Comparison of ENCODE assay signal across 23 mouse cellular contexts in the genomic region with DNA sequence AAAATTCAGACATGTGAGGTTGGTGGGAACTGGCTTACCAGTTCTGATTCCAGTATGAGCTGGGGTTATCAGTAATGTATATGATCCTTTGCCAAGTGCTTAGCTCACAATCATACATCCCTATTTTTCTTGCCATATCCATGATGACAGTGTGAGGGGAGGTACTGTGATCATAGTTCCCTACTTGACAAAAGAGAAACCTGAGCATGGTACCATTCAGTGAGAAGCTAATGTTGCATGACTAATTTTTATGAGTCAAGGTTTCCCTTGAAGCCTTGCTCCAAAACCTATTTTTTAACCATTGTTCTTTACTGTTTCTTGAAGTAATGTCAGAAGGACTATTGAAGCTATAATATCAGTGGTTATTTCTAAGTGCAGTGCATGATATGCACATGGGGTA.
DNase-seq lines count a peak whose midpoint lies in the region; ATAC-seq and TF ChIP-seq lines count a peak whose summit lies in the region.
"Had no signal": no experiment of that assay in that cellular context is flagged by ENCODE, and none has a peak within 500 bp of the region (broad histone marks: within the 10 kb centered on the region; RNA-seq: fewer than 3 reads in every experiment).

No protein-coding gene starts in this region.

- TF ChIP-seq CTCF in kidney, postnatal 0 days (IDR thresholded peaks at IDR 0.05; ENCODE audit: low read depth), result no peak
- TF ChIP-seq CTCF in Patski (IDR thresholded peaks at IDR 0.05), result no peak
- TF ChIP-seq CTCF in thymus, adult 2 months (IDR thresholded peaks at IDR 0.05; ENCODE audit: borderline replicate concordance, control insufficient read depth, extremely low read depth, insufficient read depth, low read length, poor library complexity), result no peak

- H3K36me3 ChIP-seq in hindbrain, embryonic 11.5 days (ENCODE audit: control insufficient read depth, insufficient read depth, low read length), result no peaks in the 10 kb centered on the region
- no peaks in the 10 kb centered on the region for H3K36me3 ChIP-seq in hindbrain, embryonic 14.5 days (replicated peaks; ENCODE audit: control insufficient read depth, insufficient read depth)
- H3K36me3 ChIP-seq in kidney, postnatal 0 days (ENCODE audit: insufficient read depth, low read length), result no peaks in the 10 kb centered on the region
- H3K36me3 ChIP-seq in thymus, adult 2 months (ENCODE audit: control insufficient read depth, insufficient read depth, low read length), result no peaks in the 10 kb centered on the region
- H3K36me3 ChIP-seq: embryonic facial prominence, embryonic 15.5 days; forebrain, embryonic 10.5 days; heart, embryonic 10.5 days; hindbrain, embryonic 15.5 days had no signal

- no peaks in the 10 kb centered on the region for H3K27me3 ChIP-seq in hindbrain, embryonic 11.5 days (ENCODE audit: control insufficient read depth, insufficient read depth, low read length)
- H3K27me3 ChIP-seq in hindbrain, embryonic 14.5 days (ENCODE audit: control insufficient read depth, insufficient read depth, low read length), result no peaks in the 10 kb centered on the region
- no peaks in the 10 kb centered on the region for H3K27me3 ChIP-seq in kidney, postnatal 0 days (ENCODE audit: insufficient read depth, low read length)
- no peaks in the 10 kb centered on the region for H3K27me3 ChIP-seq in Patski
- no peaks in the 10 kb centered on the region for H3K27me3 ChIP-seq in thymus, adult 2 months (ENCODE audit: control insufficient read depth, insufficient read depth, low read length)
- H3K27me3 ChIP-seq: embryonic facial prominence, embryonic 15.5 days; hindbrain, embryonic 15.5 days had no signal

- H3K4me3 ChIP-seq in hindbrain, embryonic 11.5 days (ENCODE audit: low read depth, low read length), result no peak overlapping the region
- H3K4me3 ChIP-seq in hindbrain, embryonic 14.5 days (replicated peaks; ENCODE audit: low read length), result no peak overlapping the region
- no peak overlapping the region for H3K4me3 ChIP-seq in kidney, postnatal 0 days (replicated peaks; ENCODE audit: low read depth, low read length)
- no peak overlapping the region for H3K4me3 ChIP-seq in thymus, adult 2 months (ENCODE audit: control insufficient read depth, insufficient read depth, low read length)
- H3K4me3 ChIP-seq: embryonic facial prominence, embryonic 15.5 days; erythroblast, embryonic 14.5 days; forebrain, embryonic 10.5 days; gastrocnemius, adult 2 months; heart, embryonic 10.5 days; hindbrain, embryonic 15.5 days had no signal

- peak; percentile 51; the same call in 1 of the 2 replicates for ATAC-seq in hindbrain, embryonic 11.5 days (ENCODE audit: low FRiP score)
- ATAC-seq in hindbrain, embryonic 14.5 days (ENCODE audit: low FRiP score), result no peak
- ATAC-seq in kidney, postnatal 0 days (replicated peaks; ENCODE audit: low FRiP score, low read depth), result no peak
- ATAC-seq in Patski, result peak; percentile 88
- ATAC-seq: forebrain, embryonic 14.5 days had no signal

- POLR2A ChIA-PET in Patski (lab: Charles Lee), result no interaction called here

- H3K4me1 ChIP-seq in hindbrain, embryonic 11.5 days (replicated peaks; ENCODE audit: control insufficient read depth, insufficient read depth, low read length), result no peaks in the 10 kb centered on the region
- H3K4me1 ChIP-seq in hindbrain, embryonic 14.5 days (replicated peaks; ENCODE audit: control insufficient read depth, insufficient read depth, low read length), result no peaks in the 10 kb centered on the region
- peaks cover 8% of the 10 kb centered on the region; the same call in 1 of the 2 replicates for H3K4me1 ChIP-seq in kidney, postnatal 0 days (replicated peaks; ENCODE audit: insufficient read depth, low read length)
- H3K4me1 ChIP-seq in thymus, adult 2 months (replicated peaks; ENCODE audit: control insufficient read depth, insufficient read depth, low read length), result no peaks in the 10 kb centered on the region
- H3K4me1 ChIP-seq: embryonic facial prominence, embryonic 15.5 days; forebrain, embryonic 10.5 days; heart, embryonic 10.5 days; hindbrain, embryonic 15.5 days had no signal

- no peak overlapping the region for H3K4me2 ChIP-seq in hindbrain, embryonic 11.5 days (replicated peaks; ENCODE audit: low read depth, low read length)
- H3K4me2 ChIP-seq in hindbrain, embryonic 14.5 days (replicated peaks), result no peak overlapping the region
- H3K4me2 ChIP-seq in kidney, postnatal 0 days (ENCODE audit: low read length), result no peak overlapping the region
- H3K4me2 ChIP-seq: embryonic facial prominence, embryonic 15.5 days; hindbrain, embryonic 15.5 days had no signal

- H3K9me3 ChIP-seq in hindbrain, embryonic 11.5 days (ENCODE audit: control insufficient read depth, low read length), result no peaks in the 10 kb centered on the region
- H3K9me3 ChIP-seq in hindbrain, embryonic 14.5 days (ENCODE audit: control insufficient read depth, low read length), result no peaks in the 10 kb centered on the region
- no peaks in the 10 kb centered on the region for H3K9me3 ChIP-seq in kidney, postnatal 0 days (replicated peaks; ENCODE audit: low read length)
- H3K9me3 ChIP-seq: embryonic facial prominence, embryonic 15.5 days; forebrain, embryonic 10.5 days; heart, embryonic 10.5 days; hindbrain, embryonic 15.5 days had no signal

- CTCF ChIA-PET in Patski (lab: Charles Lee), result no interaction called here

- no peak for DNase-seq in hindbrain, embryonic 11.5 days (ENCODE audit: low spot score)
- DNase-seq in hindbrain, embryonic 14.5 days (ENCODE audit: low spot score), result no peak
- peak; percentile 40 for DNase-seq in kidney, postnatal 0 days (ENCODE audit: low spot score)
- DNase-seq in kidney, postnatal 25 days, result no peak
- peak; percentile 28 for DNase-seq in 416B (ENCODE audit: low read depth)
- DNase-seq in Patski (ENCODE audit: low read depth, low spot score), result peak; percentile 34
- DNase-seq in thymus, adult 18-20 months, result no peak
- no peak for DNase-seq in thymus, adult 2 months
- DNase-seq: adrenal gland, adult 2 months; adrenal gland, postnatal 25 days; cerebellum, adult 18-20 months; cerebellum, adult 9-11 months; cerebellum, postnatal 36 days; gastrocnemius, adult 2 months; gastrocnemius, postnatal 36 days; heart, adult 18-20 months; heart, postnatal 10 days had no signal

- no peak for TF ChIP-seq POLR2A in thymus, adult 2 months (IDR thresholded peaks at IDR 0.05; ENCODE audit: control insufficient read depth, extremely low read depth, insufficient read depth, low read length, poor library complexity)

- in situ Hi-C loops in Patski (cut with MboI; ENCODE audit: low pct_unique_long_range_greater_than_20kb), result loop anchor here (5.0 kb wide), 2 partner anchors 323 to 448 kb away; no protein-coding TSS in a partner anchor

- no peak overlapping the region for H3K27ac ChIP-seq in hindbrain, embryonic 11.5 days (ENCODE audit: low read depth, low read length)
- no peak overlapping the region for H3K27ac ChIP-seq in hindbrain, embryonic 14.5 days
- no peak overlapping the region for H3K27ac ChIP-seq in kidney, postnatal 0 days
- H3K27ac ChIP-seq in thymus, adult 2 months (ENCODE audit: control insufficient read depth, insufficient read depth, low read length), result no peak overlapping the region
- H3K27ac ChIP-seq: embryonic facial prominence, embryonic 15.5 days; forebrain, embryonic 10.5 days; gastrocnemius, adult 2 months; heart, embryonic 10.5 days; hindbrain, embryonic 15.5 days had no signal

- no peak overlapping the region for H3K9ac ChIP-seq in hindbrain, embryonic 11.5 days (ENCODE audit: low read depth, low read length)
- no peak overlapping the region for H3K9ac ChIP-seq in hindbrain, embryonic 14.5 days
- H3K9ac ChIP-seq in kidney, postnatal 0 days (ENCODE audit: low read depth, low read length), result no peak overlapping the region
- H3K9ac ChIP-seq: embryonic facial prominence, embryonic 15.5 days; hindbrain, embryonic 15.5 days had no signal

Comparison
In these comparisons a context has a peak if more than half of its experiments do, and no peak if none do; other contexts are left out.
1. ATAC-seq: peak in hindbrain, embryonic 11.5 days (single experiment) and Patski (single experiment); none in hindbrain, embryonic 14.5 days (single experiment) and kidney, postnatal 0 days (single experiment).
2. DNase-seq: peak in kidney, postnatal 0 days (single experiment), 416B (single experiment) and Patski (single experiment); none in hindbrain, embryonic 11.5 days (single experiment), hindbrain, embryonic 14.5 days (single experiment), kidney, postnatal 25 days (0 of 2), thymus, adult 18-20 months (0 of 2) and thymus, adult 2 months (single experiment).